Mouse (Mus musculus): Measurements from ENCODE around the gene Nrxn1. TPM values are rescaled to one million over a fixed set of nuclear protein-coding genes. Genes with fewer than 3 reads are reported as not detected.

The Nrxn1 gene
- total and polyA plus RNA-seq, 3 experiments: not detected

GRCm38 (mm10) chr17:90130836-90131235, 962.0 kb downstream of the Nrxn1 start:
- H3K9ac ChIP-seq (ENCODE audit: control insufficient read depth, low read depth, low read length, poor library complexity, severe bottlenecking): no peak overlapping the region
- no peak overlapping the region for H3K4me3 ChIP-seq (ENCODE audit: control insufficient read depth in 1 of 2, insufficient read depth in 1 of 2, low read depth in 2 of 2, low read length in 2 of 2)
- no peaks in the 10 kb centered on the region for H3K36me3 ChIP-seq (ENCODE audit: control insufficient read depth in 1 of 2, insufficient read depth in 2 of 2, low read length in 2 of 2)
- no peak overlapping the region for H3K27ac ChIP-seq (ENCODE audit: control insufficient read depth, low read depth, low read length)
- H3K4me1 ChIP-seq (ENCODE audit: control insufficient read depth in 1 of 2, insufficient read depth in 2 of 2, low read length in 2 of 2): no peaks in the 10 kb centered on the region
- H3K27me3 ChIP-seq (ENCODE audit: control insufficient read depth in 1 of 2, insufficient read depth in 2 of 2, low read length in 2 of 2): no peaks in the 10 kb centered on the region
- DNase-seq (ENCODE audit: low read depth, low spot score): no peak
- no peak for TF ChIP-seq SIN3A (IDR thresholded peaks at IDR 0.05; ENCODE audit: low read length)
- TF ChIP-seq MXI1 (IDR thresholded peaks at IDR 0.05; ENCODE audit: low read depth, low read length): no peak
- no peak for TF ChIP-seq MYC (IDR thresholded peaks at IDR 0.05; ENCODE audit: low read depth, low read length)
- no peak for TF ChIP-seq RCOR1 (IDR thresholded peaks at IDR 0.05; ENCODE audit: low read depth, low read length)
- no peak for TF ChIP-seq MYB (IDR thresholded peaks at IDR 0.05; ENCODE audit: low read depth, low read length)
- H3K9me3 ChIP-seq (replicated peaks; ENCODE audit: insufficient read depth, low read length): no peaks in the 10 kb centered on the region
- no peaks in the 10 kb centered on the region for H3K79me2 ChIP-seq (ENCODE audit: control insufficient read depth, insufficient read depth, low read length, poor library complexity)

GRCm38 (mm10) chr17:90129183-90129582, 963.7 kb downstream of the Nrxn1 start:
- Histone ChIP-seq H3K27me3 (ENCODE audit: control insufficient read depth in 1 of 2, insufficient read depth in 2 of 2, low read length in 2 of 2) (no peaks in the 10 kb centered on the region), H3K4me1 (ENCODE audit: control insufficient read depth in 1 of 2, insufficient read depth in 2 of 2, low read length in 2 of 2) (no peaks in the 10 kb centered on the region), H3K9me3 (replicated peaks; ENCODE audit: insufficient read depth, low read length) (no peaks in the 10 kb centered on the region), H3K79me2 (ENCODE audit: control insufficient read depth, insufficient read depth, low read length, poor library complexity) (no peaks in the 10 kb centered on the region), H3K36me3 (ENCODE audit: control insufficient read depth in 1 of 2, insufficient read depth in 2 of 2, low read length in 2 of 2) (no peaks in the 10 kb centered on the region), H3K4me3 (ENCODE audit: control insufficient read depth in 1 of 2, insufficient read depth in 1 of 2, low read depth in 2 of 2, low read length in 2 of 2) (no peak overlapping the region), H3K9ac (ENCODE audit: control insufficient read depth, low read depth, low read length, poor library complexity, severe bottlenecking) (no peak overlapping the region), H3K27ac (ENCODE audit: control insufficient read depth, low read depth, low read length) (no peak overlapping the region)
- DNase-seq (ENCODE audit: low read depth, low spot score): no peak
- TF ChIP-seq ZNF384 (IDR thresholded peaks at IDR 0.05; ENCODE audit: low read depth, low read length) (no peak), CTCF (IDR thresholded peaks at IDR 0.05 in 2 of 3, conservative IDR thresholded peaks at IDR 0.05 in 1 of 3; ENCODE audit: control insufficient read depth in 1 of 3, insufficient read depth in 1 of 3, low read depth in 2 of 3, low read length in 3 of 3, poor library complexity in 1 of 3, severe bottlenecking in 1 of 3) (no peak), RAD21 (IDR thresholded peaks at IDR 0.05; ENCODE audit: low read depth, low read length) (no peak), USF2 (IDR thresholded peaks at IDR 0.05; ENCODE audit: borderline replicate concordance in 1 of 2, insufficient read depth in 1 of 2, low read depth in 1 of 2, low read length in 2 of 2) (no peak), UBTF (IDR thresholded peaks at IDR 0.05; ENCODE audit: borderline replicate concordance, insufficient read depth, low read depth, low read length) (no peak), MYB (IDR thresholded peaks at IDR 0.05; ENCODE audit: low read depth, low read length) (no peak), KAT2A (conservative IDR thresholded peaks at IDR 0.05; ENCODE audit: low read depth, low read length) (no peak), MAZ (IDR thresholded peaks at IDR 0.05; ENCODE audit: low read depth, low read length) (no peak), MXI1 (IDR thresholded peaks at IDR 0.05; ENCODE audit: low read depth, low read length) (no peak), BHLHE40 (IDR thresholded peaks at IDR 0.05; ENCODE audit: borderline replicate concordance, low read depth, low read length) (no peak), TAL1 (IDR thresholded peaks at IDR 0.05; ENCODE audit: low read length) (no peak), NELFE (IDR thresholded peaks at IDR 0.05; ENCODE audit: low read depth, low read length) (no peak), MYC (IDR thresholded peaks at IDR 0.05; ENCODE audit: low read depth, low read length) (no peak), E2F4 (IDR thresholded peaks at IDR 0.05; ENCODE audit: borderline replicate concordance, low read depth, low read length) (no peak), GABPA (IDR thresholded peaks at IDR 0.05; ENCODE audit: low read depth, low read length) (no peak), POLR2AphosphoS2 (IDR thresholded peaks at IDR 0.05; ENCODE audit: low read length) (no peak)

All from MEL (cell line).